Mouse (Mus musculus) urinary bladder, postnatal 14 days (tissue): ENCODE measurements at regions not wholly inside any gene's neighbourhood (a gene's known extent, or its start where the extent isn't known, plus 50 kb on each side); places are given as distances from the start of the nearest gene placed in this dataset.

Source experiments
- DNase-seq: peaks from one replicate; pipeline ENCODE4 v3.0.0; 2021; ENCODE audit warnings: low spot score

DNA sequence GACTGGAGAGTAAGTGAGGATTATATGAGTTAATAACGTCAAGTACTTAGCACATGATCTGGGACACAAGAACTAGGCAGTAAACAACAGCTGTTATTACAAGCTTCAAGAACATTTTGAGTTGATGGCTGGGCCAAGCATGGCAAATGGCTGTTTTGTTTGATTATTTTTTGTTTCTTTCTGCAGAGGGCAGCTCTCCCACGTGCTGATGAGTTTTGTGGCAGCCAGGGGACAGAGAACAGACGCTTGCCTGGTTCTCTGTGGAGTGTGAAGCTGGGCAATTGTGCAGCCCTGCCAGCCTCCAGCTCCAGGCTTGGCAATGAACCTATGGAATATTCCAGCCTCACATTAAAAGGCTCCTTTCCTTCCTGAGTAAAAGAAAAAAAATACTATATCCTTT is 592.2 kb downstream of the Tox3 start:
- no peak for DNase-seq

GRCm38 (mm10) chr8:89751201-89751600 is 596.9 kb downstream of the Tox3 start:
- no peak for DNase-seq

- no peak for DNase-seq
These were observed 600.4 kb downstream of the Tox3 start for GRCm38 (mm10) chr8:89747726-89748125.

DNA sequence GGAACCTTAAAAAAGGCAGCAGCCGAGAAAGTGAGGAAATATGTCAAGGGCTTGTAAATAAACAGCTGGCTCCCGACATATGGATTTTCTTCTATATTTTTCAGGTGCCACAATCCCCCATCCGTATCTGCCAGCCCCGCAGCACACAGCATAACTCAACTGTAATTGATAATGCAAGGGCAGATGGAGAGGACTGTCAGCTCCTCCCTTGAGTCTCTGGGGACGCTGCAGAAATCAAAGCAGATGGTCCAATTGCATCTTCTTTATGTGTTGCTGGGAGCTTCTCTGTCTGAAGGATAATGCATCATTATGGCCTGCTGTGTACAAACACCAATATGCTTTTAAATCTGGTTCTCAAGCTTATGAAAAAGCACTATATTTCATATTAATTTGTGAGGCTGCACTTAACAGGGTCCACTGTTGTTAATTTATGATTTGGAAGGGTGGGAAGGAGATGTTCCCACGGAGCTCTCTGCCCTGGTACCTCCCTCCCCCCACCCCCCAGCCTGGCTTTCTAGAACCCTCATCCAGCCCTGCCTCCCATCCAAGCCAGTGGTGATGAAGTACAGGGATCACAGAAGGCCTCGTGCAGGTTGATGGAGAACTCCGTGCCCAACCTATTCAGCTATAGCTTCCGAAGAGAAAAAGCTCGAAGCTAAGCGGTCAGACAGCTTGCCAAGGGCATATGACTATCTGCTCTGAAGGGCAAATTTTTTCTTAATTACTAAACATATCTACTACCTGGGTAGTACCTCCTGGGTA is 603.7 kb downstream of the Tox3 start:
- no peak for DNase-seq

GRCm38 (mm10) chr8:89738657-89739056 is 609.5 kb downstream of the Tox3 start:
- no peak for DNase-seq

GRCm38 (mm10) chr8:89737636-89738035 is 610.5 kb downstream of the Tox3 start:
- DNase-seq, result no peak

DNA sequence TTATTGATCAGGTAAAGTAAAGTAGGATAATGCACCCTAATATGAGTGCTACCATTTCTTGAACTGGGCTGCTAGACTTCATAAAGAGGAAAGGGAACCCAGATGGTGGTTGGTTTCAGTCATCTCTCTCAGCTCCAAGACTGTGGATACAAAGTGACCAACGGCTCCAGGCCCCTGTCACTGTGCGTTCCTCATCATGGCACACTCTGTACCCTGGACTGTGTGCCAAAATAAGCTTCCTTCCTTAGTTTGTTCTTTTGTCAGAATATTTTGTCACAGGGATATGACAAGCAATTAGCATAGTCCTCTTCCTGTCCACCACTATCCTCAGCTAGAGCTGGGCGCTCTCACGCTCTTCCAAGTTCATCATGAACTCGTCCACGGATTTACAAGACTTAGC is 620.9 kb downstream of the Tox3 start:
- no peak for DNase-seq

- DNase-seq, result no peak
These were observed 626.3 kb downstream of the Tox3 start for GRCm38 (mm10) chr8:89721684-89722305.

GRCm38 (mm10) chr8:89713880-89714279 is 634.3 kb downstream of the Tox3 start:
- no peak for DNase-seq

DNA sequence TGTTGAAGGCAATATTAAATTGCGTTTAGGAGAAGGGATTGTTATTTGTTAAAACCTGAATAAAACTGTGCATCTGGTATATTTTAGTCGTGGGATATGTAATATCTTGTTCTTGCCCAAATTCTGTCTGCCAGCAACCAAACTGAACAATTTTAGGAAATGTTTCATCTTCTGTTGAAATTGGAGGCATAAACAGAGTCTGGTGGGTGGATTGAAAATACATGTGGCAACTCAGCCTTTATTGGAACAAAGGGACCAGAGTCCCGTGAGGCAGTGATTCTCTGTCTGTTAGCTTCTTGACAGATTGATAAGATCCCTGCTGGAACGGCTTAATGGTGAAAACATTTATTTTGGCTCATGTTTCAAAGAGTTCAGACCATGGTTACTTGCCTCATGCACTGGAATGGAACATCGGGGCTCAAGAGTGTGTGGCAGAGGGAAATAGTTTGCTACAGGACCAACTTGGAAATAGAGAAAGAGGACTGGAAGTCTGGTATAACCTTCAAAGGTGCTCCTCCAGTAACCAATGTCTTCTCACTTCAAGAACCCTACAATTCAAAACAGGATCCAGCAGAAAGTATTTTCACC is 640.7 kb downstream of the Tox3 start:
- DNase-seq, result no peak

DNA sequence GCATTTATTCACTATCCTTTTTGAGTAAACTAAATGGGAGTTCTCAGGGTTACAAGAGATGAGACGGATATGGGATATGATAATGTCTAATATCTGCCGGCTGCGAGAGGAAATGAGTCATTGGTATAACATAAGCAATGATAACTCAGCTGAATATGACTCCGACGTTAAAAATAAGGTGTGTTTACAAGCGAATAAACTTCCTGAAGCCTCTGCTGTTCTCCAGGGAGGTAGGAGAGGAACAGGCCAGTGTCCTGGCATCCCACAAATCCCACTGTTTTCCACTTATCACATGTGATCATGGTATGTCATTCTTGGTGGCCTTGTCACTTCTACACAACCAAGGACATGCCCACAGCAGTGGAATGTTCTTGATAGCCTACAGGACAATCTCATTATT is 641.7 kb upstream of the Sall1 start:
- DNase-seq, result no peak

DNA sequence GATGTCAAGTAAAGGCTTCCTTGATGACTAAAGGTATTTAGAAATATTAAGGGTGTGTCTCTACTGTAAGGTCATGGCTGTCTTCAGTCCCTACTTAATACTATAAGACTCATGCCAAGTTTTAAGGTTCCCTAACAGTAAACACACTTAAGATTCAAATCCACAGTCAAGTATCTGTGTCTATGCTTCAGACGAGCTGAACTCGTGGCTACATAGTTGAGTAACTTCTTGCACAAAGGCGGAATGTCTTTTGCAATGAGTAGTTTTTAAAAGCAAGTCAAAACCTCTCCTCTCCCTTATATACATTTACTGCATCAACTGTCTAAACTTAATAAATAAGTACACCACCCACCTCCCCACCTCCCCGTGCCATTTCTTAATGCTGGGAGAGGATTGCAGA is 637.0 kb upstream of the Sall1 start:
- no peak for DNase-seq

DNA sequence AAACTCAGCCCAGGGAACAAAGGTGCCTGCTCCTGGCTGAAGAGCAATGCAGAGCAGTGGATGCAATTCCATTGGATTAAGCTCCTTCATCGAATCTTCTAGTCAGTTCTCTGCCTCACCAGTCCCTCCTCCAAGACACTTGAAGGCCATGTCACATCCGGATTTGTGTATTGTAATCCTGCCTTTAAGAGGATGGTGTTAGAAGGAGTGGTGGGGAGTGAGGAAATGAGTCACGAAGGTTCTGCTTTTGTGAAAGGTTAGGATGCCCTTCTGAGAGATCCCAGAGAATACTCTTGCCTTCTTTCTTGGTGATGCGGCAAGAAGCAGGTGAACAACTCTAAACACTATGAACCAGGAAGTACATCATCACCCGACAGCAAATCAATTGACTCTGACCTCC is 636.4 kb upstream of the Sall1 start:
- no peak for DNase-seq

DNA sequence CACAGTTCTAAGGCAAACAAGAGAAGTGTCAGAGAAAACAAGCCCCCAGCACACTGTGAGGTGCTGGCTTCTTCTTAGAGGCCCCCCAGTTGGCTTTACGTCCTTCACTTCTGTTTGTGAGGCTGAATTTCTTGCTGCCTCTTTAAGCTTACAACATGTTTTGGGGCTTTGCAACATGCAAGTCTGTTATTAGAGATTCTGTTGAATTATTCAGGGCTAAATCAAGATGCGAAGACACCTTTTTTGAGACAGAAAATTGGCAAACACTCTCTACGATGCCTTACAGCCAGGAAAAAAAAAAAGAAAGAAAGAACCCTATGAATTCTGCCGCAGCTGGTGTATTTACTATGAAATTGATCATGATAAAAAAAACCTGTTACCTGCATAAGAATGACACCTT is 635.6 kb upstream of the Sall1 start:
- no peak for DNase-seq

GRCm38 (mm10) chr8:89677266-89677665 is 633.3 kb upstream of the Sall1 start:
- DNase-seq, result no peak

- DNase-seq, result no peak
These were observed 629.9 kb upstream of the Sall1 start for GRCm38 (mm10) chr8:89673911-89674310.

DNA sequence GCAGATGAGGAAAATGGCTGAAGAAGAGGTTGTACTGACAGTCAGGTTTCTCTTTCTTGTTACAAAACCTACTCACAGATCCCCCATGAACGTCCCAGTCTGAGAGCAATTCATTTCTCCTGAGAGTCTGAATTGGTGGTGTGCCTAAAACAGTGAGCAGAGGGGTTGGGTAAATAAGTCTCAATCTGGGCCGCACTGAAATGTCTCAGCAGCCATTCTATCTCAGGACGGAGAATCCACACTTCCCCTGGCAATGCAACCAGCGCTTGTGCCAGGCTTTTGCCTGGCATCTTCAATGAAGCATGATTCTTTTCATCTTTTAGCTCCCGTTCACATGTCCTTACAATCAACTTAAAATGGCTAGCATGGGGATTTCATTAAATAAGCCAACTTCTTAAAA is 628.7 kb upstream of the Sall1 start:
- DNase-seq, result no peak

DNA sequence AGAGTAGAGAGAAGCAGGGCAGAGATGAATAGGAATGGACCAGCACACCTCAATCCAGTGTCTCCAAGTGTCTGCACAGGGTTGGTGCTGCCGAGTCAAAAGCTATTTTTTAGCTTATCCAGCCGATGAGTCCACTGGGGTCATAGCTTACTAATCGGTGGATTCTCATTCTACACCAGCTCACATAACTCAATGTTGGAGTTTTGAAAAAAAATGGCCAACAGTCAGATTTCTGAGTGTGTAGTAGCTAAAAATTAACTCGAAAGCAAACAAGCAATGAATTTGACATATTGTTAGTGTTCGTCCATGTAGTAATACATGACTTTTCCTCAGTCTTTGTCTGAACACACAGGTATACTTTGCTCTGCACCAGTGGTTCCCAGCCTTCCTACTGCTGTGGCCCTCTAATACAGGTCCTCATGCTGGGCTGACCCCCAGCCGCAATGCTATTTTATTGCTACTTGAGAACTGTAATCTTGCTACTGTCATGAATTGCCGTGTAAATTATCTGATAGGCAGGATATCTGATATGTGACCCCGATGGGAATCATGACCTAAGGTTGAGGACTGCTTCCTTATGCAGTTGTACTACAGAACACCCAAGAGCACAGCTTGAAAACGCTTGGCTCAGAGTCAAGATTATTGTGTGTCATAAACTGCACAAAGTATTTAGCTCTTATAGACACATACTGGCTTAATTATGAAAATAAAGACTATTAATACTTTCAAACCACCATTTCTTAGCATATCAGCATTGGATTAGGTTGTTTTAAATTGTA is 621.1 kb upstream of the Sall1 start:
- no peak for DNase-seq

GRCm38 (mm10) chr8:89663859-89664258 is 619.9 kb upstream of the Sall1 start:
- DNase-seq, result peak; percentile 13

GRCm38 (mm10) chr8:89658998-89659944 is 615.3 kb upstream of the Sall1 start:
- no peak for DNase-seq

GRCm38 (mm10) chr8:89655369-89655768 is 611.4 kb upstream of the Sall1 start:
- DNase-seq, result no peak
